Mouse (Mus musculus) forebrain, embryonic 11.5 days (tissue): ENCODE measurements around the gene Taar2. TPM values are rescaled to one million over a fixed set of nuclear protein-coding genes. Genes with fewer than 3 reads are reported as not detected.

Source experiments
- ATAC-seq: fragments of 200-750 bp; cut with Nextera tagmentation; replicated peaks from 2 replicates; pipeline ENCODE4 v1.8.0; 2017; ENCODE audit warnings: moderate TSS enrichment; ENCODE audit not compliant: low FRiP score
- DNase-seq: peaks from one replicate; pipeline ENCODE4 v3.0.0-alpha.2; 2017; ENCODE audit warnings: low spot score
- H3K27ac ChIP-seq: fragments of 300-500 bp; sonication (generic); 2 replicates; pipeline ENCODE4 v1.5.1; 2014; ENCODE audit warnings: low read depth, low read length
- H3K27me3 ChIP-seq: fragments of 300-500 bp; sonication (generic); 2 replicates; pipeline ENCODE4 v1.6.1; 2014; ENCODE audit warnings: mild to moderate bottlenecking, low read length, mixed read lengths; ENCODE audit not compliant: control insufficient read depth, insufficient read depth
- H3K36me3 ChIP-seq: fragments of 300-500 bp; sonication (generic); 2 replicates; pipeline ENCODE4 v1.6.1; 2014; ENCODE audit warnings: mild to moderate bottlenecking, low read length, moderate library complexity, mixed read lengths; ENCODE audit not compliant: control insufficient read depth, insufficient read depth
- H3K4me1 ChIP-seq: fragments of 300-500 bp; sonication (generic); replicated peaks from 2 replicates; pipeline ENCODE4 v1.6.1; 2014; ENCODE audit warnings: low read length, mixed read lengths; ENCODE audit not compliant: control insufficient read depth, insufficient read depth
- H3K4me2 ChIP-seq: fragments of 300-500 bp; sonication (generic); 2 replicates; pipeline ENCODE4 v1.6.1; 2014; ENCODE audit warnings: low read depth, mild to moderate bottlenecking, low read length, moderate library complexity, mixed read lengths; ENCODE audit not compliant: severe bottlenecking
- H3K4me3 ChIP-seq: fragments of 300-500 bp; sonication (generic); 2 replicates; pipeline ENCODE4 v1.5.1; 2014; ENCODE audit warnings: low read depth, low read length
- H3K9ac ChIP-seq: fragments of 300-500 bp; sonication (generic); 2 replicates; pipeline ENCODE4 v1.6.1; 2014; ENCODE audit warnings: low read length
- H3K9me3 ChIP-seq: fragments of 300-500 bp; sonication (generic); 2 replicates; pipeline ENCODE4 v1.6.1; 2016; ENCODE audit warnings: low read length, mixed read lengths; ENCODE audit not compliant: control insufficient read depth
- WGBS: fragments of 180-500 bp; shearing (Covaris S2); extraction: QIAGEN DNeasy Blood & Tissue Kit; methylation state at CpG from one replicate; pipeline ENCODE4 v1.1.7; 2014; 5-methylcytosine and 5-hydroxymethylcytosine counted together
- polyA plus RNA-seq: library from polyadenylated mRNA; unstranded; fragments of >200 nt; fragmentation: Nextera tagmentation; extraction: Ambion mirVana; gene quantifications from 2 replicates; pipeline ENCODE4 v1.2.1, GENCODE M21; 2014

Gene Taar2
- polyA plus RNA-seq, 1 experiment from 2014 or later: not detected

DNA sequence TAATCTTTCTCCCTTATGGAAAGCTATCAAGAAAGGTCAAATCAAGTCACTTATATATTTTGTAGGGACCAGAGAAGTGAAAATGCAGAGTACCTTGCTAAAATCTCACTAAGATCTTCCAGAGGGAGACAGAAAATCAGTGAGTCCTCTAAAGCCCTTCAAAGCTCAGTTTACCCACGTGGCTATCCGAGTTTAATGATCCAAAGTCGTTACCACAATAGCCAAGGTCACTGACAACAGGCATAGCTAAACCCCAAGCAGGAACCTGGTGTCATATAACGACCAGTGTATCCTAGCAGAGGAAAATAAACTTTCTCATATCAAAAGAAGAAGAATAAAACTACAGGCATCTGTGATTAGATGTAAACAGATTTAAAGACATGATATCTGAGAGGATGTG lies 759 bp upstream of the Taar2 start:
- Histone ChIP-seq H3K27ac (no peak overlapping the region), H3K4me1 (no peaks in the 10 kb centered on the region), H3K9ac (no peak overlapping the region), H3K36me3 (no peaks in the 10 kb centered on the region), H3K4me2 (no peak overlapping the region), H3K9me3 (no peaks in the 10 kb centered on the region), H3K27me3 (no peaks in the 10 kb centered on the region), H3K4me3 (no peak overlapping the region)
- WGBS: 47% methylated on average over 4 of the region's 4 CpGs
- ATAC-seq (no peak), DNase-seq (no peak)

DNA sequence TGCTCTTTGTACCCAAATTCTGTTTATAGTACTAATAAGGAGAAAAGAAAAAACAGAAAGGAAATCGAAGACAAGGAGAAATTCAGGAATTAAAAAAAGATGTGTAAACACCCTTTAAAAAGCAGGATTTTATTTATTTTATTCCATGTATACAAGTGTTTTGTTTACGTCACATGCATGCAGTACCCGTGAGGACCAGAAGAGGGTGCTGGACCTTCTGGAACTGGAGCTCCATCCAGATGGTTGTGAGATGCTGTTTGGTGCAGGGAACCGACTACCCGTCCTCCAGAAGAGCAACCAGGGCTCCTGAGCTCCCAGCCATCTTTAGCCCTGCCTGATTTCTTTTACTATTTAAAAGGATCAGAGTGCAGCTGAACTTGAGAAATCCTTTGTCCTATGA lies 4.1 kb downstream of the Taar2 start:
- H3K4me3 ChIP-seq: no peak overlapping the region
- H3K27ac ChIP-seq: no peak overlapping the region
- DNase-seq (no peak), ATAC-seq (no peak)
- WGBS: 71% methylated on average over 5 of the region's 5 CpGs
- no peak overlapping the region for H3K4me2 ChIP-seq
- no peak overlapping the region for H3K9ac ChIP-seq
- H3K36me3 ChIP-seq: no peaks in the 10 kb centered on the region
- H3K4me1 ChIP-seq: no peaks in the 10 kb centered on the region
- no peaks in the 10 kb centered on the region for H3K9me3 ChIP-seq
- H3K27me3 ChIP-seq: no peaks in the 10 kb centered on the region

- no peaks in the 10 kb centered on the region for H3K36me3 ChIP-seq
- no peaks in the 10 kb centered on the region for H3K4me1 ChIP-seq
- ATAC-seq (no peak), DNase-seq (no peak)
- no peak overlapping the region for H3K4me3 ChIP-seq
- no peak overlapping the region for H3K9ac ChIP-seq
- H3K4me2 ChIP-seq: no peak overlapping the region
- H3K27me3 ChIP-seq: no peaks in the 10 kb centered on the region
- WGBS: 77% methylated on average over 7 of the region's 7 CpGs
- H3K27ac ChIP-seq: no peak overlapping the region
- H3K9me3 ChIP-seq: no peaks in the 10 kb centered on the region
These were observed 9.7 kb downstream of the Taar2 start for GRCm38 (mm10) chr10:23948026-23948425.

DNA sequence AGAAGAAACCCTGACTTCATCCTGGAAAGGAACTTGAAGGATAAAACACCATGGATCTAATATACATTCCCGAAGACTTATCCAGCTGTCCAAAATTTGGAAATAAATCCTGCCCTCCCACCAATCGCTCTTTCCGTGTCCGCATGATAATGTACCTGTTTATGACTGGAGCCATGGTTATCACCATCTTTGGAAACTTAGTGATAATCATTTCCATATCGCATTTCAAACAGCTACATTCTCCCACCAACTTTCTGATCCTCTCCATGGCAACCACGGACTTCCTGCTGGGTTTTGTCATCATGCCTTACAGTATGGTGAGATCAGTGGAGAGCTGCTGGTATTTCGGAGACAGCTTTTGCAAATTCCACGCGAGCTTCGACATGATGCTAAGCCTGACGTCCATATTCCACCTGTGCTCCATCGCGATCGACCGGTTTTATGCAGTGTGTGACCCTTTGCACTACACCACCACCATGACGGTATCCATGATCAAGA lies 11.2 kb downstream of the Taar2 start, which contains the start of gene Taar3:
Taar3 (plus strand) TSS at position 51 of the 498 bp plus-strand sequence.
- H3K27ac ChIP-seq: no peak within 1 kb of the TSS
- H3K9ac ChIP-seq: no peak within 1 kb of the TSS
- ATAC-seq: no peak
- DNase-seq: no peak
- 89% methylated on average over 16 of the region's 16 CpGs for WGBS
- no peak within 1 kb of the TSS for H3K4me3 ChIP-seq
- no peaks in the 10 kb centered on the region for H3K27me3 ChIP-seq
- H3K4me2 ChIP-seq: no peak within 1 kb of the TSS
- H3K36me3 ChIP-seq: no peaks in the 10 kb centered on the region
- H3K4me1 ChIP-seq: no peaks in the 10 kb centered on the region
- no peaks in the 10 kb centered on the region for H3K9me3 ChIP-seq

GRCm38 (mm10) chr10:23951714-23952113 lies 13.3 kb downstream of the Taar2 start:
- WGBS: 86% methylated on average over 6 of the region's 6 CpGs
- ATAC-seq: no peak

GRCm38 (mm10) chr10:23959071-23959470 lies 20.7 kb downstream of the Taar2 start:
- Histone ChIP-seq H3K36me3 (no peaks in the 10 kb centered on the region), H3K27me3 (no peaks in the 10 kb centered on the region), H3K9me3 (no peaks in the 10 kb centered on the region), H3K4me3 (no peak overlapping the region), H3K27ac (no peak overlapping the region), H3K4me1 (no peaks in the 10 kb centered on the region), H3K4me2 (no peak overlapping the region), H3K9ac (no peak overlapping the region)
- WGBS: 75% methylated on average over 3 of the region's 3 CpGs
- ATAC-seq (no peak), DNase-seq (no peak)

More at GRCm38 (mm10) chr10:23951714-23952113, 13.3 kb downstream of the Taar2 start:
- H3K27me3 ChIP-seq: no peaks in the 10 kb centered on the region
- no peak overlapping the region for H3K4me3 ChIP-seq
- no peaks in the 10 kb centered on the region for H3K36me3 ChIP-seq
- H3K4me2 ChIP-seq: no peak overlapping the region
- H3K9ac ChIP-seq: no peak overlapping the region
- no peaks in the 10 kb centered on the region for H3K4me1 ChIP-seq
- no peak overlapping the region for H3K27ac ChIP-seq
- no peak for DNase-seq
- no peaks in the 10 kb centered on the region for H3K9me3 ChIP-seq

GRCm38 (mm10) chr10:23960444-23960915 lies 22.1 kb downstream of the Taar2 start, which contains the start of gene Taar4:
Taar4 (plus strand) TSS chr10:23960494.
- ATAC-seq (no peak), DNase-seq (no peak)
- Histone ChIP-seq H3K9me3 (no peaks in the 10 kb centered on the region), H3K4me3 (no peak within 1 kb of the TSS), H3K4me1 (no peaks in the 10 kb centered on the region), H3K27me3 (no peaks in the 10 kb centered on the region), H3K36me3 (no peaks in the 10 kb centered on the region), H3K9ac (no peak within 1 kb of the TSS), H3K27ac (no peak within 1 kb of the TSS), H3K4me2 (no peak within 1 kb of the TSS)
- WGBS: 95% methylated on average over 13 of the region's 13 CpGs

DNA sequence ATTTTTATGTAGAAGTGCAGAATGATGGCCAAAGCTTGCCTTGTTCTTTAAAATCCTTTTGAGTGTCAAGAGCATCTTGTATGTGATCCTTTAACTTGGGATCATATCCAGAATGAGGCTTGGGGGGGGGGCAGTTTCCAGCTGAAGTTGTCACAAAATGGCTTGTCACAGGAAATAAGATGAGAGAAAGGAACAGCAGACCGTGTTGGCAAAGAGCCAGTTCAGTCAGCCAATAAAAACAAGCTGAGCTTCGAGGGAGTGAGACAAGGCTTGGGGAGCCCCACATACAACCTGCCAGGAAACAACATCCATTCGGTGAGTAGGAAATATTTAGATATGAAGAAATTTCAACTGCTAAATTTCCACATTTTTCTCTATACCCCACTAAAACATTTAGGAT lies 25.1 kb downstream of the Taar2 start:
- no peaks in the 10 kb centered on the region for H3K9me3 ChIP-seq
- no peak overlapping the region for H3K4me2 ChIP-seq
- no peak overlapping the region for H3K27ac ChIP-seq
- ATAC-seq (no peak), DNase-seq (no peak)
- H3K4me1 ChIP-seq: no peaks in the 10 kb centered on the region
- WGBS: 73% methylated on average over 3 of the region's 3 CpGs
- H3K36me3 ChIP-seq: no peaks in the 10 kb centered on the region
- H3K9ac ChIP-seq: no peak overlapping the region
- no peak overlapping the region for H3K4me3 ChIP-seq
- no peaks in the 10 kb centered on the region for H3K27me3 ChIP-seq

- DNase-seq: no peak
- Histone ChIP-seq H3K27ac (no peak overlapping the region), H3K36me3 (no peaks in the 10 kb centered on the region), H3K4me2 (no peak overlapping the region), H3K4me3 (no peak overlapping the region), H3K9ac (no peak overlapping the region), H3K27me3 (no peaks in the 10 kb centered on the region), H3K9me3 (no peaks in the 10 kb centered on the region), H3K4me1 (no peaks in the 10 kb centered on the region)
- 88% methylated on average over 6 of the region's 6 CpGs for WGBS
- no peak for ATAC-seq
These were observed 26.7 kb downstream of the Taar2 start for GRCm38 (mm10) chr10:23964921-23965610.
